Mouse (Mus musculus) limb, embryonic 12.5 days (tissue): Measurements from ENCODE around the gene Cldn9. TPM values are rescaled to one million over a fixed set of nuclear protein-coding genes. Genes with fewer than 3 reads are reported as not detected.

Experiments used
- ATAC-seq: fragments of 200-750 bp; cut with Nextera tagmentation; 2 replicates; pipeline ENCODE4 v1.8.0; 2017; ENCODE audit warnings: low read depth, moderate TSS enrichment; ENCODE audit not compliant: insufficient number of reproducible peaks, insufficient read depth, low FRiP score, low TSS enrichment
- H3K27ac ChIP-seq: fragments of 300-500 bp; sonication (generic); 2 replicates; pipeline ENCODE4 v1.5.1; 2016; ENCODE audit warnings: mild to moderate bottlenecking, moderate library complexity
- H3K27me3 ChIP-seq: fragments of 300-500 bp; sonication (generic); 2 replicates; pipeline ENCODE4 v1.6.1; 2016; ENCODE audit warnings: mild to moderate bottlenecking, moderate library complexity
- H3K36me3 ChIP-seq: fragments of 300-500 bp; sonication (generic); 2 replicates; pipeline ENCODE4 v1.6.1; 2016; ENCODE audit warnings: mild to moderate bottlenecking, moderate library complexity
- H3K4me1 ChIP-seq: fragments of 300-500 bp; sonication (generic); replicated peaks from 2 replicates; pipeline ENCODE4 v1.6.1; 2016
- H3K4me2 ChIP-seq: fragments of 300-500 bp; sonication (generic); 2 replicates; pipeline ENCODE4 v1.6.1; 2016; ENCODE audit warnings: mild to moderate bottlenecking, moderate library complexity
- H3K4me3 ChIP-seq: fragments of 300-500 bp; sonication (generic); replicated peaks from 2 replicates; pipeline ENCODE4 v1.5.1; 2016; ENCODE audit warnings: mild to moderate bottlenecking
- H3K9ac ChIP-seq: fragments of 300-500 bp; sonication (generic); replicated peaks from 2 replicates; pipeline ENCODE4 v1.6.1; 2016; ENCODE audit warnings: mild to moderate bottlenecking, moderate library complexity
- H3K9me3 ChIP-seq: fragments of 300-500 bp; sonication (generic); 2 replicates; pipeline ENCODE4 v1.6.1; 2016; ENCODE audit warnings: mild to moderate bottlenecking, moderate library complexity
- WGBS: fragments of 180-500 bp; shearing (Covaris S2); methylation state at CpG from one replicate; pipeline ENCODE4 v1.1.7; 2016; 5-methylcytosine and 5-hydroxymethylcytosine counted together
- polyA plus RNA-seq: library from polyadenylated mRNA; unstranded; fragments of >200 nt; fragmentation: Nextera tagmentation; extraction: Ambion mirVana; gene quantifications from 2 replicates; pipeline ENCODE4 v1.2.1, GENCODE M21; 2016

Gene Cldn9
- polyA plus RNA-seq, 1 experiment from 2014 or later, result 6.4 TPM

DNA sequence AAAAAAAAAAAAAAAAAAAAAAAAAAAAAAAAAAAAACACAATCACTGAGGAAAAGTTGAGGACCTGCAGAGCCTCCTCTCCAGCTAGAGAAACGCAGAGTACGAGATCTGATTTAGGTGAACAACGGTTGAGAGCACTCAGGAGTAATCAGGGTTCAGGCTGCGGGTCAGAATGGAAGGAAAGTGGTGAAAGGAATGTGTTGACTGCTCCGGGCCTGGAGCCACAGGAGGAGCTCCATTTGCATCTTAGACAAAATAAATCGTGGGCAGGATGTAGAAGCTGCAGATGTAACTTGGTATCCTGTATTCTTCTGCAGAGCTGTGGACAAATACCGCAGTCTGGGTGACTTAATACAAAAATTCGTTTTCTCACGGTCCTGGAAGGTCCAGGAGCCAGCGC is 37.9 kb downstream of the Cldn9 start:
- Histone ChIP-seq H3K9me3 (no peaks in the 10 kb centered on the region), H3K9ac (no peak overlapping the region), H3K4me1 (peaks cover 7% of the 10 kb centered on the region), H3K36me3 (no peaks in the 10 kb centered on the region), H3K4me2 (no peak overlapping the region), H3K4me3 (no peak overlapping the region), H3K27me3 (peaks cover 36% of the 10 kb centered on the region), H3K27ac (no peak overlapping the region)
- 38% methylated on average over 10 of the region's 10 CpGs for WGBS
- ATAC-seq, result no peak

GRCm38 (mm10) chr17:23644613-23645495 is 39.0 kb downstream of the Cldn9 start, which contains the start of gene Mmp25:
Gene Mmp25 (minus strand): TSS chr17:23645277.
- peak within 1 kb of the TSS; percentile 87 for H3K4me2 ChIP-seq
- H3K36me3 ChIP-seq, result no peaks in the 10 kb centered on the region
- peak within 1 kb of the TSS; percentile 64 for H3K9ac ChIP-seq
- peak within 1 kb of the TSS; percentile 50 for H3K4me3 ChIP-seq
- H3K27me3 ChIP-seq, result peaks cover 36% of the 10 kb centered on the region
- no peak; the same call in 1 of the 2 replicates for ATAC-seq
- H3K4me1 ChIP-seq, result peaks cover 7% of the 10 kb centered on the region
- H3K27ac ChIP-seq, result no peak within 1 kb of the TSS
- no peaks in the 10 kb centered on the region for H3K9me3 ChIP-seq
- WGBS, result under 1% methylated on average over 56 of the region's 58 CpGs

Other genes with a start within 250 kb of the Cldn9 start
- not detected in 2 replicates for gene Vmn2r117, start 204.3 kb downstream of the Cldn9 start, polyA plus RNA-seq
- 24.7 and 26.6 TPM in 2 replicates for gene Zfp213, start 119.8 kb downstream of the Cldn9 start, polyA plus RNA-seq
- 22.0 and 25.5 TPM in 2 replicates for gene Zfp13, start 84.5 kb downstream of the Cldn9 start, polyA plus RNA-seq
- 0.37 and 0.45 TPM in 2 replicates for gene Zscan10, start 83.2 kb downstream of the Cldn9 start, polyA plus RNA-seq
- gene Mmp25, start 38.7 kb downstream of the Cldn9 start, polyA plus RNA-seq, result 0.92 and 0.99 TPM in 2 replicates
- 1.2 and 1.3 TPM in 2 replicates for gene Bicdl2, start 23.5 kb downstream of the Cldn9 start, polyA plus RNA-seq
- 48.6 and 51.7 TPM in 2 replicates for gene Hcfc1r1, start 10.4 kb downstream of the Cldn9 start, polyA plus RNA-seq
- gene Thoc6, start 10.1 kb downstream of the Cldn9 start, polyA plus RNA-seq, result 55.1 and 56.3 TPM in 2 replicates
- 5.7 and 7.6 TPM in 2 replicates for gene Tnfrsf12a, start 6.6 kb downstream of the Cldn9 start, polyA plus RNA-seq
- 19.9 and 22.7 TPM in 2 replicates for gene Cldn6, start 4.8 kb downstream of the Cldn9 start, polyA plus RNA-seq
- 1.8 and 2.5 TPM in 2 replicates for gene 1520401A03Rik, start 38.8 kb upstream of the Cldn9 start, polyA plus RNA-seq
- 49.1 and 53.1 TPM in 2 replicates for gene Pkmyt1, start 42.3 kb upstream of the Cldn9 start, polyA plus RNA-seq
- gene Paqr4, start 56.8 kb upstream of the Cldn9 start, polyA plus RNA-seq, result 11.6 and 13.6 TPM in 2 replicates
- 30.0 and 34.8 TPM in 2 replicates for gene Kremen2, start 61.8 kb upstream of the Cldn9 start, polyA plus RNA-seq
- gene Flywch1, start 87.6 kb upstream of the Cldn9 start, polyA plus RNA-seq, result 136 and 140 TPM in 2 replicates
- gene Flywch2, start 102.1 kb upstream of the Cldn9 start, polyA plus RNA-seq, result 71.0 and 76.7 TPM in 2 replicates
- gene Srrm2, start 106.5 kb upstream of the Cldn9 start, polyA plus RNA-seq, result 639 and 703 TPM in 2 replicates
- gene Elob, start 145.1 kb upstream of the Cldn9 start, polyA plus RNA-seq, result 1,179 and 1,231 TPM in 2 replicates
- gene Prss33, start 152.0 kb upstream of the Cldn9 start, polyA plus RNA-seq, result not detected in 2 replicates
- gene Prss32, start 159.8 kb upstream of the Cldn9 start, polyA plus RNA-seq, result not detected in 2 replicates
- 1.7 and 3.1 TPM in 2 replicates for gene Prss41, start 160.1 kb upstream of the Cldn9 start, polyA plus RNA-seq
- gene Prss21, start 184.0 kb upstream of the Cldn9 start, polyA plus RNA-seq, result not detected in 2 replicates
- gene Dcpp1, start 196.8 kb upstream of the Cldn9 start, polyA plus RNA-seq, result not detected in 2 replicates
- not detected in 2 replicates for gene Dcpp2, start 196.9 kb upstream of the Cldn9 start, polyA plus RNA-seq
- gene Dcpp3, start 233.4 kb upstream of the Cldn9 start, polyA plus RNA-seq, result not detected in 2 replicates